Mouse (Mus musculus): Measurements from ENCODE around the gene Klhl5. TPM values are rescaled to one million over a fixed set of nuclear protein-coding genes. Genes with fewer than 3 reads are reported as not detected.

Gene Klhl5
- polyA plus RNA-seq, 1 experiment from 2014 or later: 56.9 TPM

DNA sequence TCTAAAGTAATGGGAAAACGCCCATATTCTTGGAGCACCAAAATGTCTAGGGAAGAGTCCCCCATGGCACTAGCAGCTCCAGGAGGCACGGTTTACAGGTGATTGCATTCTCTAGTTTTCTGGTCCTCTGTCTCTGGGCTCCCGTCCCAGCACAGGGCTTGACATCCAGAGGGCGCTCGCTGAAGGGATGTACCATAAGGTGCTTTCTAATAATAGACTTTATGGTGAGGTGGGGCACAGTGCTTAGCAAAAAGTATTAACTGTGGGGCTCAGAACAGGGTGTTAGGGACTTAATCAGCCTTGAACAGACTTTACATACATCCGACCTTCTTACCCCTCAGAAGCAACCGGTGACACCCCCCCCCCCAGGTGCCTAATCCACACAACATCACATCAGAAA, 32.6 kb upstream of the Klhl5 start:
- 61% methylated on average over 7 of the region's 7 CpGs for WGBS

DNA sequence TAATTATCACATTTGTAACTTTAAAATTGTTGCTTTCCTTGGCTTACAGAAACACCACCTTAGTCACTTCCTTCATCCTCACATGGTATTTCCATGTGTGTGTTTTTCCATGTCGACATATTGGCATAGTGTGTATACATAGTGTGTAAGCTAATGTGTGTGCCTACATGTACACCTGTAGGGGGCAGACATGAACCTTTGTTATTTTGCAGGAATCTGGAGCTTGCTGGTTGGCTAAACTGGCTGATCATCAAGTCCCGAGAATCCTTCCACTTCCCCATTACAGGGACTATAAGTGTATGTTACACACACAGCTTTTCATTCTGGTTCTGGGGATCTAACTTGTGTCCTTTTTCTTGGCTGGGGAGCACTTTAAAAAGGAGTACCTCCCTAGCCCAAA, 31.3 kb upstream of the Klhl5 start:
- H3K4me2 ChIP-seq (ENCODE audit: low read depth, low read length): no peak overlapping the region
- no peak overlapping the region for H3K4me3 ChIP-seq (ENCODE audit: low read depth, low read length)
- H3K9me3 ChIP-seq (ENCODE audit: control insufficient read depth, low read length): no peaks in the 10 kb centered on the region
- H3K9ac ChIP-seq (replicated peaks; ENCODE audit: low read depth, low read length): no peak overlapping the region
- H3K36me3 ChIP-seq (ENCODE audit: control insufficient read depth, insufficient read depth, low read length): no peaks in the 10 kb centered on the region
- H3K4me1 ChIP-seq (ENCODE audit: control insufficient read depth, insufficient read depth, low read length): no peaks in the 10 kb centered on the region
- WGBS: 77% methylated on average over 2 of the region's 2 CpGs
- H3K27ac ChIP-seq (ENCODE audit: low read depth, low read length): no peak overlapping the region
- ATAC-seq (ENCODE audit: low read depth): no peak
- H3K27me3 ChIP-seq (ENCODE audit: control insufficient read depth, insufficient read depth, low read length): no peaks in the 10 kb centered on the region

More for the DNA sequence above, 32.6 kb upstream of the Klhl5 start:
- H3K9ac ChIP-seq (replicated peaks; ENCODE audit: low read depth, low read length): no peak overlapping the region
- H3K4me3 ChIP-seq (ENCODE audit: low read depth, low read length): no peak overlapping the region
- no peaks in the 10 kb centered on the region for H3K4me1 ChIP-seq (ENCODE audit: control insufficient read depth, insufficient read depth, low read length)
- no peaks in the 10 kb centered on the region for H3K9me3 ChIP-seq (ENCODE audit: control insufficient read depth, low read length)
- no peak overlapping the region for H3K27ac ChIP-seq (ENCODE audit: low read depth, low read length)
- no peak overlapping the region for H3K4me2 ChIP-seq (ENCODE audit: low read depth, low read length)
- H3K27me3 ChIP-seq (ENCODE audit: control insufficient read depth, insufficient read depth, low read length): no peaks in the 10 kb centered on the region
- ATAC-seq (ENCODE audit: low read depth): no peak
- no peaks in the 10 kb centered on the region for H3K36me3 ChIP-seq (ENCODE audit: control insufficient read depth, insufficient read depth, low read length)

DNA sequence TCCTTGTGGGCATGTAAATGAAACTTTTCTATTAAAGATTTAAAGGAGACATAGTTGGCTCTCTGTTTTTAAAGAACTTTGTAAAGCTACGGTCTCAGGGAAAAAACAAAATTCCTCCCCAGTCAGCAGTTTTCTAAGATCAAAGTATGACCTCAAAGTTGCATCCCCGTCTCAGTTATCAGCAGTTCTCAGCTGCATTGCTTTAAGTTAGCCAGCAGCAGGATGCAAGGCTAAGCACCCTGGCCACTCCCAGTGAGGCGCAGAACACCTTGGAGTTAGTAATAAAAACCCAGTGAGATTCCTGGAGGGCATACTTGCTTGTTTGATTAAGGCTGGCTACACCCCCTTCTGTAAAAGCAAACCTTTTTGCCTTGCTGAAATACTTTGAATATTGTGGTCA, 30.6 kb upstream of the Klhl5 start:
- Histone ChIP-seq H3K27me3 (ENCODE audit: control insufficient read depth, insufficient read depth, low read length) (no peaks in the 10 kb centered on the region), H3K36me3 (ENCODE audit: control insufficient read depth, insufficient read depth, low read length) (no peaks in the 10 kb centered on the region), H3K4me3 (ENCODE audit: low read depth, low read length) (no peak overlapping the region), H3K9me3 (ENCODE audit: control insufficient read depth, low read length) (no peaks in the 10 kb centered on the region), H3K4me2 (ENCODE audit: low read depth, low read length) (no peak overlapping the region), H3K27ac (ENCODE audit: low read depth, low read length) (no peak overlapping the region), H3K9ac (replicated peaks; ENCODE audit: low read depth, low read length) (no peak overlapping the region), H3K4me1 (ENCODE audit: control insufficient read depth, insufficient read depth, low read length) (no peaks in the 10 kb centered on the region)
- WGBS: 50% methylated on average over 3 of the region's 3 CpGs
- no peak for ATAC-seq (ENCODE audit: low read depth)

DNA sequence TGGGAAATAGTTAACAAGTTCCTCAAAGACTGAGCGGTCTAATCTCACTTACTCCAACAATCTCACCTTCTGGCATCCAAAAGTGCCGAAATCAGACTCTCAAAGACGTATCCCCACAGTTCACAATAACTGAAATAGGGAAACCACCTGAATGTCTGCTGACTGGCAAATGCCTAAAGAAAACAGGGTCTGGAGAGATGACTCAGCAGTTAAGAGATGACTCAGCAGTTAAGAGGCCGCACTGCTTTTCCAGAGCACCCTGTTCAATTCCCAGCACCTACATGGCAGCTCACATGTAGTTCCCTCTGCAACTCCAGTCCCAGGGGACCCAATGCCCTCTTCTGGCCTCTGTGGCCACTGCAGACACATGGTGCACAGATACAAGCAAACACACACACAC, 29.3 kb upstream of the Klhl5 start:
- Histone ChIP-seq H3K4me3 (ENCODE audit: low read depth, low read length) (no peak overlapping the region), H3K36me3 (ENCODE audit: control insufficient read depth, insufficient read depth, low read length) (no peaks in the 10 kb centered on the region), H3K27me3 (ENCODE audit: control insufficient read depth, insufficient read depth, low read length) (no peaks in the 10 kb centered on the region), H3K9ac (replicated peaks; ENCODE audit: low read depth, low read length) (no peak overlapping the region), H3K27ac (ENCODE audit: low read depth, low read length) (no peak overlapping the region), H3K9me3 (ENCODE audit: control insufficient read depth, low read length) (no peaks in the 10 kb centered on the region), H3K4me1 (ENCODE audit: control insufficient read depth, insufficient read depth, low read length) (no peaks in the 10 kb centered on the region), H3K4me2 (ENCODE audit: low read depth, low read length) (no peak overlapping the region)
- WGBS: 98% methylated on average over 4 of the region's 4 CpGs
- no peak for ATAC-seq (ENCODE audit: low read depth)

DNA sequence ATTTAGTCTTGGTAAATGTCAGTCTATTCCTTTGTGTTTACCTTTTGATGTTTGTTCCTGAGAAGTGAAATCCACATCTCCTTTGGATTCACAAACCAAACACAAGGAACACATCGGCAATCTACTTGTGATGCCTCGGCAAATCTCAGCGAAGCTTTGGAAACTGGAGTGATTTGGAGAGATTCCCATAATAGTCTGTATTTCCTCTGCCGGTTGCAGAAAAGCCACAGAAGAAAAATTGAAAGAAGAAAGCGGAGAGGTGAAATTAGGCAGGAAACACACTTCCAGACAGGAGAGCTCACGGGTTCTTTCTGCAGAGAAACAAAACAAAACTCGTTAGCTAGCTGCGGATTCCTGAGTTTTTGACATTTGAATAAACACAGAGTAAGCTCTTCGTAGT, 27.5 kb upstream of the Klhl5 start:
- no peaks in the 10 kb centered on the region for H3K27me3 ChIP-seq (ENCODE audit: control insufficient read depth, insufficient read depth, low read length)
- H3K9ac ChIP-seq (replicated peaks; ENCODE audit: low read depth, low read length): no peak overlapping the region
- no peak overlapping the region for H3K4me2 ChIP-seq (ENCODE audit: low read depth, low read length)
- H3K4me1 ChIP-seq (ENCODE audit: control insufficient read depth, insufficient read depth, low read length): no peaks in the 10 kb centered on the region
- H3K27ac ChIP-seq (ENCODE audit: low read depth, low read length): no peak overlapping the region
- no peaks in the 10 kb centered on the region for H3K36me3 ChIP-seq (ENCODE audit: control insufficient read depth, insufficient read depth, low read length)
- H3K4me3 ChIP-seq (ENCODE audit: low read depth, low read length): no peak overlapping the region
- ATAC-seq (ENCODE audit: low read depth): no peak
- H3K9me3 ChIP-seq (ENCODE audit: control insufficient read depth, low read length): no peaks in the 10 kb centered on the region
- 77% methylated on average over 9 of the region's 9 CpGs for WGBS

DNA sequence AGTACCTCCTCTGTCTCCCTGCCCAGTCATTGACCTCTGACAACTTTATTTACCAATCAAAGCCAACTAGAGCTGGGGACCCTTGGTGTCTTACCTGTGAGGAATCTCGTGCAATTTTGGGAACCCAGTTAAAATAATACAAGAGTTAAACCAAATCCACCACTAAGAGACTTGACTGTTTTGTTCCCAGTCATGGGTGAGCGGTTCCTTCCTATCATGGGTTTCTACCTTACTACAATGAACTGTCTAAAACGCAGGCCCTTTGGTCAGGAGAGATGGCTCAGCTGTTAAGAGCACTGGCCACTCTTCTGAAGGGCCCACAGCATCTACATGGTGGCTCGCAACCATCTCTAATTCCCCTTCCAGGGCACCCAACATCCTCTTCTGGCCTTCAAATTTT, 25.5 kb upstream of the Klhl5 start:
- Histone ChIP-seq H3K27me3 (ENCODE audit: control insufficient read depth, insufficient read depth, low read length) (no peaks in the 10 kb centered on the region), H3K4me2 (ENCODE audit: low read depth, low read length) (no peak overlapping the region), H3K36me3 (ENCODE audit: control insufficient read depth, insufficient read depth, low read length) (no peaks in the 10 kb centered on the region), H3K27ac (ENCODE audit: low read depth, low read length) (no peak overlapping the region), H3K4me3 (ENCODE audit: low read depth, low read length) (no peak overlapping the region), H3K9ac (replicated peaks; ENCODE audit: low read depth, low read length) (no peak overlapping the region), H3K9me3 (ENCODE audit: control insufficient read depth, low read length) (no peaks in the 10 kb centered on the region), H3K4me1 (ENCODE audit: control insufficient read depth, insufficient read depth, low read length) (no peaks in the 10 kb centered on the region)
- no peak for ATAC-seq (ENCODE audit: low read depth)
- WGBS: 90% methylated on average over 4 of the region's 4 CpGs

DNA sequence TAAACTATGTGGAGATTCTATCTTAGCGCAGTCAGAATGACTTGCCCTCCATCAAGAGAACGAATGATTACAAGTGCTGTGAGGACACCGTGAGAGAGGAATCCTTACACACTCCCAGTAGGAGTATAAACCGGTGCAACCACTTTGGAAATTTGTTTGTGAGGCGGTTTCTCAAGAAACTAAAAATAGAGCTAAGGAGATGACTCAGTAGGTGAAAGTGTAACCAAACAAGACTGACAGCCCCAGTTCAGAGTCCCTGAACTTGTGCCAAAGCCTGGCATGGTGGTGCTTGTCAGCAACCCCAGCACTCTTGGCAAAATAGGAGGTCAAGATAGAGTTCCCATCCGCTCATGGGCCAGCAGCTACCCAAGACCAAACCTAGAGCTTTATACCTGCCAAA, 20.8 kb upstream of the Klhl5 start:
- Histone ChIP-seq H3K9ac (replicated peaks; ENCODE audit: low read depth, low read length) (no peak overlapping the region), H3K36me3 (ENCODE audit: control insufficient read depth, insufficient read depth, low read length) (no peaks in the 10 kb centered on the region), H3K4me1 (ENCODE audit: control insufficient read depth, insufficient read depth, low read length) (no peaks in the 10 kb centered on the region), H3K27me3 (ENCODE audit: control insufficient read depth, insufficient read depth, low read length) (no peaks in the 10 kb centered on the region), H3K4me3 (ENCODE audit: low read depth, low read length) (no peak overlapping the region), H3K4me2 (ENCODE audit: low read depth, low read length) (no peak overlapping the region), H3K27ac (ENCODE audit: low read depth, low read length) (no peak overlapping the region), H3K9me3 (ENCODE audit: control insufficient read depth, low read length) (no peaks in the 10 kb centered on the region)
- 84% methylated on average over 6 of the region's 6 CpGs for WGBS
- ATAC-seq (ENCODE audit: low read depth): no peak

DNA sequence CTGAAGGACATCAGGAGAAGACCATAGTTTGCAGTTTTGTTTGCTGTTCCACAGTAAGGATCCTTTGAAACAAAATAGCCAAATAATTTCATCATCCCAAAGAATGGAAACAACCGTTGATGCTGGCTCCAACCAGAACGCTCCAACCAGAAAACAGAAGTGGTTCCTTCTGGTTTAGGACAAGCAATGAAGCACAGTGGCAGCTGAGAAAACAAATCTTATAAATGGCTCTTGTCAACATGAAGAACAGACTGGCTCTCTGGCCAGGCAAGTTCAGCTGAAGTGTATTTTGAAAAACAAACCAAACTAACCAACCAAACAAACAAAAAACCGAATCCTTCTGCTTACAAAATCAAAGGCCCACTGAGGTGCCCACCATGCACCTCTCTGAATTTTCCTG, 17.6 kb upstream of the Klhl5 start:
- no peaks in the 10 kb centered on the region for H3K36me3 ChIP-seq (ENCODE audit: control insufficient read depth, insufficient read depth, low read length)
- no peaks in the 10 kb centered on the region for H3K4me1 ChIP-seq (ENCODE audit: control insufficient read depth, insufficient read depth, low read length)
- no peak for ATAC-seq (ENCODE audit: low read depth)
- H3K27ac ChIP-seq (ENCODE audit: low read depth, low read length): no peak overlapping the region
- H3K9me3 ChIP-seq (ENCODE audit: control insufficient read depth, low read length): no peaks in the 10 kb centered on the region
- 83% methylated on average over 3 of the region's 3 CpGs for WGBS
- no peak overlapping the region for H3K9ac ChIP-seq (replicated peaks; ENCODE audit: low read depth, low read length)
- H3K27me3 ChIP-seq (ENCODE audit: control insufficient read depth, insufficient read depth, low read length): no peaks in the 10 kb centered on the region
- no peak overlapping the region for H3K4me2 ChIP-seq (ENCODE audit: low read depth, low read length)
- H3K4me3 ChIP-seq (ENCODE audit: low read depth, low read length): no peak overlapping the region

DNA sequence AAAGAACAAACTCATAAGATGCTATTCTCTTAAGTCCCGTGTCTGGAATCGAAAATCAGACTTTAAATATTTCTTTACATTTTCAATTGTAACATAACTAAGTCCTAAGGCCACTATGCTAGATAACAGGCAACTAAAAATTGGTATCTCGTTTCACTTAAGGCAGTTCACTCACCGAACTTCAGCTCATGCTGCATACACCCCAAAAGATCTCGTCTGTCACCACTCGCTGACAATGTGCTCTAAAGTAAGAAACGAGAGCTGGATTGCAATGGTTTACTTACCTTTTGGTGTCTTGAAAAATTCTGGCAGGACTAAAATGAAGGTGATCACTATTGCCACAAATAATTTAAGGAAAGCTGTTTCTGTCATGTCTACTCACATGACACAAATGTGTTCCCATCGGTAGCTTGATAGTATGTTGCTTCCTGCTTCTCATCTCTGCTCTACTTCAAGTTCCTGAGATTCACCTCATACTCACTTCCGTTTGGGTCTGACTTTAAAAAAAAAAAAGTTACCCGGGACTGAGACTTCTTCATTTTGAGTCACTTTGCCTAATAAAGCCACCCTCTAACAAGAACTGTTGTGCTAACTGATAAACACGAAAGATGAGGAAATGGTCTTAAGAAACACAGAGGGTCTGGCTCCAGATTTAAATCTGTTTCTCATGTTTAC, 16.0 kb upstream of the Klhl5 start:
- H3K9me3 ChIP-seq (ENCODE audit: control insufficient read depth, low read length): no peaks in the 10 kb centered on the region
- H3K4me2 ChIP-seq (ENCODE audit: low read depth, low read length): no peak overlapping the region
- no peak for ATAC-seq (ENCODE audit: low read depth)
- H3K4me1 ChIP-seq (ENCODE audit: control insufficient read depth, insufficient read depth, low read length): no peaks in the 10 kb centered on the region
- no peak overlapping the region for H3K27ac ChIP-seq (ENCODE audit: low read depth, low read length)
- WGBS: 78% methylated on average over 11 of the region's 11 CpGs
- no peaks in the 10 kb centered on the region for H3K36me3 ChIP-seq (ENCODE audit: control insufficient read depth, insufficient read depth, low read length)
- H3K27me3 ChIP-seq (ENCODE audit: control insufficient read depth, insufficient read depth, low read length): no peaks in the 10 kb centered on the region
- H3K9ac ChIP-seq (replicated peaks; ENCODE audit: low read depth, low read length): no peak overlapping the region
- H3K4me3 ChIP-seq (ENCODE audit: low read depth, low read length): no peak overlapping the region
